Mouse (Mus musculus) intestine, postnatal 0 days (tissue): ENCODE measurements at regions not wholly inside any gene's neighbourhood (a gene's known extent, or its start where the extent isn't known, plus 50 kb on each side); places are given as distances from the start of the nearest gene placed in this dataset.

Experiments used
- ATAC-seq: fragments of 200-750 bp; cut with Nextera tagmentation; 2 replicates; pipeline ENCODE4 v1.8.0; 2017; ENCODE audit warnings: mild to moderate bottlenecking, moderate TSS enrichment, moderate library complexity
- H3K27ac ChIP-seq: fragments of 300-500 bp; sonication (generic); 2 replicates; pipeline ENCODE4 v1.5.1; 2014; ENCODE audit warnings: mild to moderate bottlenecking, low read depth, low read length, moderate library complexity
- H3K27me3 ChIP-seq: fragments of 300-500 bp; sonication (generic); replicated peaks from 2 replicates; pipeline ENCODE4 v1.6.1; 2014; ENCODE audit warnings: low read length, mixed read lengths; ENCODE audit not compliant: control insufficient read depth, insufficient read depth
- H3K36me3 ChIP-seq: fragments of 300-500 bp; sonication (generic); 2 replicates; pipeline ENCODE4 v1.6.1; 2014; ENCODE audit warnings: mild to moderate bottlenecking, moderate library complexity; ENCODE audit not compliant: control insufficient read depth, insufficient read depth
- H3K4me1 ChIP-seq: fragments of 300-500 bp; sonication (generic); replicated peaks from 2 replicates; pipeline ENCODE4 v1.6.1; 2014; ENCODE audit warnings: antibody characterized with exemption, low read length, mixed read lengths; ENCODE audit not compliant: control insufficient read depth, insufficient read depth
- H3K4me2 ChIP-seq: fragments of 300-500 bp; sonication (generic); replicated peaks from 2 replicates; pipeline ENCODE4 v1.6.1; 2014; ENCODE audit warnings: low read depth, mild to moderate bottlenecking, moderate library complexity
- H3K4me3 ChIP-seq: fragments of 300-500 bp; sonication (generic); 2 replicates; pipeline ENCODE4 v1.5.1; 2014; ENCODE audit warnings: low read depth, low read length
- H3K9ac ChIP-seq: fragments of 300-500 bp; sonication (generic); 2 replicates; pipeline ENCODE4 v1.6.1; 2014; ENCODE audit warnings: mild to moderate bottlenecking, low read depth, low read length
- H3K9me3 ChIP-seq: fragments of 300-500 bp; sonication (generic); 2 replicates; pipeline ENCODE4 v1.6.1; 2016; ENCODE audit warnings: mixed run types; ENCODE audit not compliant: control insufficient read depth
- CTCF ChIP-seq: sonication (generic); IDR thresholded peaks from 2 replicates; pipeline ENCODE4 v1.5.1; 2016; ENCODE audit warnings: low read depth, mild to moderate bottlenecking, control low read depth, antibody characterized with exemption, moderate library complexity
- WGBS: fragments of 180-500 bp; shearing (Covaris S2); extraction: QIAGEN DNeasy Blood & Tissue Kit; methylation state at CpG from one replicate; pipeline ENCODE4 v1.1.7; 2014; 5-methylcytosine and 5-hydroxymethylcytosine counted together

DNA sequence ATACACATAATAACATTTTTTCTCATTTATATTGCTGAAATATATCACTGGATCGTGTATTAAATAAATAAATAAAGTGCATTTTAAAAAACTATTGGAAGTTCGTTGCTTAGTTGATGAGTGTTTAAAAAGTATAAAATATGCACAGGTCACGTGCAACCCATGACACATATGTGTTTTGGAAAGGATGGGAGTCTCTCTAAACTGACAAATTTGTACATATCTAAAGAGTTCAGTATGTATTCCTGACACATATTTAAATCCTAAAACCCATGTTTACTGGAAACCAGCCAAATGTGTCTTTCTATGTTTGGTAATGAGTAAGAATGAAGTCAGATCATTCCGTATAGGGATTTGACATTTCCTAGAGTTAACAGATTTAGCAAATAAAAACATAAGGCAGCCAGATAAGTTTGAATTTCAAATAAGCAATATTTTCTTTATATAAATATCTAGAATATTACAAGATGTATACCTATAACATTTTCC lies 286.0 kb upstream of the Crim1 start:
- WGBS, result 77% methylated on average over 4 of the region's 4 CpGs
- TF ChIP-seq CTCF, result no peak
- no peak overlapping the region for H3K4me3 ChIP-seq
- no peak overlapping the region for H3K27ac ChIP-seq
- H3K9me3 ChIP-seq, result no peaks in the 10 kb centered on the region
- H3K9ac ChIP-seq, result no peak overlapping the region
- no peak for ATAC-seq
- H3K27me3 ChIP-seq, result no peaks in the 10 kb centered on the region
- no peaks in the 10 kb centered on the region for H3K4me1 ChIP-seq
- no peak overlapping the region for H3K4me2 ChIP-seq
- no peaks in the 10 kb centered on the region for H3K36me3 ChIP-seq

DNA sequence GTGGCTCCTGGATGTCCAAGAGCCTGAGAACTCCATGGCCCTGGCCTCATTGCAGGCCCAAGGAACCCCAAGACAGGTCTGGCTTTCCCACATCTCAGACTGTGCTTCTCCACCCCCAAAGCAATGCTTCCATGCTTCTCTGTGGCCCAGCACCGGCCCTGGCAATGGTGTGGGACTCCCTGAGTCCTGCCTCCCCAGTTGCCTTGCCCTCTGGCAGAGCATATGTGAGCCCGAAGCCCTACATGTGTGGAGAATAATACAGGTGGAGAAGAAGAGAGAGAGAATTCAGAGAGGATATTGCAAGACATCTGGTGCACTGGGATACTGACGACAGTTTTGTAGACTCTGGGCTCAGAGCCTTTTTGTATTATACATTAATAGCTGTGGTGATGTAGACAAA lies 269.8 kb upstream of the Crim1 start:
- no peaks in the 10 kb centered on the region for H3K9me3 ChIP-seq
- H3K36me3 ChIP-seq, result no peaks in the 10 kb centered on the region
- H3K4me3 ChIP-seq, result no peak overlapping the region
- no peak for ATAC-seq
- no peak overlapping the region for H3K4me2 ChIP-seq
- WGBS, result 90% methylated on average over 3 of the region's 3 CpGs
- H3K4me1 ChIP-seq, result no peaks in the 10 kb centered on the region
- H3K27me3 ChIP-seq, result no peaks in the 10 kb centered on the region
- no peak overlapping the region for H3K27ac ChIP-seq
- H3K9ac ChIP-seq, result no peak overlapping the region
- no peak for TF ChIP-seq CTCF

DNA sequence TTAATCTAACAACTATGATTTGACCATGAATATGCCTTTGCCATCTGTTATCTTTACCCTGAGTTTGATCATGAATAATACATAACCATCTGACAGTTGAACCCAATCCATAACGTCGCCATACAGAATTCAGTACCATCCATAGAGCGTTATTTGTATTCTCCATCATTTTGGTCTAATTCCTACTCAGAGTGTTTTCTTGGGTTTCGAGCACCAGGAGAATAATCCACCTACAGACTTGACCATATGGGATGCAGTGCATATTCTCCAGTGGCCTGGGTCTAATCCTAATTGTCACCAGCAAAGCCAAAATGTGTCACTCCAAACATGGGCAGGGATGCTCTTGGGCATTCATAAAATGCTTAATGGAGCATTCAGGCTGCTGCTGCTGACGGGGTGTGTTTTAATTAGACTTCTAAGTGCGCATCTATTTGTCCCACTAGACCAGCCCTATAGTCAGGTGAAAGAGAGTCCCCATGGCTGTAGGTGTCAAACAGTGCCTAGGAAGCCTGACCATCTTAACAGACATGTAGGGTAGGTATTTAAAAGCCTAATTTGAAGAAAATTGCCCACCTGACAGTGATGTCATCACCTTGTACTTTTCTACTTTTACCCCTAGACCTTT lies 269.0 kb upstream of the Crim1 start:
- TF ChIP-seq CTCF, result no peak
- 89% methylated on average over 6 of the region's 6 CpGs for WGBS
- H3K4me3 ChIP-seq, result no peak overlapping the region
- no peaks in the 10 kb centered on the region for H3K27me3 ChIP-seq
- H3K9ac ChIP-seq, result no peak overlapping the region
- no peak for ATAC-seq
- H3K9me3 ChIP-seq, result no peaks in the 10 kb centered on the region
- no peaks in the 10 kb centered on the region for H3K4me1 ChIP-seq
- no peak overlapping the region for H3K27ac ChIP-seq
- H3K36me3 ChIP-seq, result no peaks in the 10 kb centered on the region
- H3K4me2 ChIP-seq, result no peak overlapping the region

DNA sequence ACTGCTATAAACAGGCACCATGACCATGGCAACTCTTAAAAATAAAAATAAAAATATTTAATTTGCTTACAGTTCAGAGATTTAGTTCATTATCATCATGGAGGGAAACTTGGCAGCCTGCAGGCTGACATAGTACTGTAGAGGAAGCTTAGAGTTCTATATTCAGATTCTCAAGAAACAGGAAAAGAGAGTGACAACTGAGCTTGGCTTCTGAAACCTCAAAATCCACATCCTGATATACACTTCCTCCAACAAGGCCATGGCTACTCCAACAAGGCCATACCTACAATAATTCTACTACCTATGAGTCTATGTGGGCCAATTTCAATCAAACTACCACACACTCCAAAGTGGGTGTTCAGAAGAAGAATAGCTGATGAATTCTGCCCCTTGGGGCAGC lies 266.9 kb upstream of the Crim1 start:
- no peaks in the 10 kb centered on the region for H3K36me3 ChIP-seq
- no peak for ATAC-seq
- no peaks in the 10 kb centered on the region for H3K4me1 ChIP-seq
- H3K27ac ChIP-seq, result no peak overlapping the region
- no peaks in the 10 kb centered on the region for H3K27me3 ChIP-seq
- H3K4me2 ChIP-seq, result no peak overlapping the region
- no peak overlapping the region for H3K4me3 ChIP-seq
- no peak for TF ChIP-seq CTCF
- H3K9me3 ChIP-seq, result no peaks in the 10 kb centered on the region
- no peak overlapping the region for H3K9ac ChIP-seq

DNA sequence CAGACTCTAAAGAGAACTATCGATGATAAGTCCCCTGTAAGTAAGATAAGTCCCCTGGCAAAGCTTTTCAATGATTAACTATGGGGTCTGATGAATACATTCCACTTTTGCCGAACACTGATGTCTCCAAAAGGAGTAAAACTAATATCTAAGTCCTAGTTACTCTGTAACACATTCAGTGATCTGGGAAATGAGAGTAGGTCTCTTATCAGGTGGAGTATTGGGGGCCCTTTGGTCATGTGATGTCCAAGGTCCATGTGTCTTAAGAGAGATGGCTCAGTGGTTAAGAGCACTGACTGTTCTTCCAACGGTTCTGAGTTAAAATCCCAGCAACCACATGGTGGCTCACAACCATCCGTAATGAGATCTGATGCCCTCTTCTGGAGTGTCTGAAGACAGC lies 242.0 kb upstream of the Crim1 start:
- H3K4me1 ChIP-seq, result no peaks in the 10 kb centered on the region
- no peak overlapping the region for H3K4me2 ChIP-seq
- no peak overlapping the region for H3K27ac ChIP-seq
- no peak overlapping the region for H3K9ac ChIP-seq
- WGBS, result 50% methylated on average over 4 of the region's 4 CpGs
- no peaks in the 10 kb centered on the region for H3K9me3 ChIP-seq
- peak; percentile 43; the same call in 1 of the 2 replicates for ATAC-seq
- TF ChIP-seq CTCF, result no peak
- H3K4me3 ChIP-seq, result no peak overlapping the region
- no peaks in the 10 kb centered on the region for H3K36me3 ChIP-seq
- H3K27me3 ChIP-seq, result no peaks in the 10 kb centered on the region

DNA sequence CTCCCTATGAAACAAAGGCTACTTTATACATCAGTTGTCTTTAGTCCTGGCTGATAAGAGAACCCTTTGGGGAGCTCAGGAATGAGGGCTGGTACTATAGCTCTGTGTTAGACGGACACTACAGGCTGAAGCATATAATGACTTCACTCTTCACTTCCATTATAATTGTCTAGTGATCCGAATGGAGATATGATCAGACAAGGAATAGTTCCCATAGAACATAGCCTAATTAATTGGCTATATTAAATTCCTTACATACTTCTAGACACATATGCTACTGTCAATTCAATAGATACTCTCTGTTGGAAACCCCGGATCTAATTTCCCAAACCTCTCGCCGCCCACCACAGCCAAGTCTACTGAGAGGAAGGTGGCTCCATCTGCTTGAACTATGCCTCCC lies 238.8 kb upstream of the Crim1 start:
- ATAC-seq, result no peak
- no peaks in the 10 kb centered on the region for H3K27me3 ChIP-seq
- H3K36me3 ChIP-seq, result no peaks in the 10 kb centered on the region
- no peak overlapping the region for H3K9ac ChIP-seq
- no peaks in the 10 kb centered on the region for H3K4me1 ChIP-seq
- H3K9me3 ChIP-seq, result no peaks in the 10 kb centered on the region
- 87% methylated on average over 5 of the region's 5 CpGs for WGBS
- H3K27ac ChIP-seq, result no peak overlapping the region
- H3K4me2 ChIP-seq, result no peak overlapping the region
- TF ChIP-seq CTCF, result no peak
- no peak overlapping the region for H3K4me3 ChIP-seq

DNA sequence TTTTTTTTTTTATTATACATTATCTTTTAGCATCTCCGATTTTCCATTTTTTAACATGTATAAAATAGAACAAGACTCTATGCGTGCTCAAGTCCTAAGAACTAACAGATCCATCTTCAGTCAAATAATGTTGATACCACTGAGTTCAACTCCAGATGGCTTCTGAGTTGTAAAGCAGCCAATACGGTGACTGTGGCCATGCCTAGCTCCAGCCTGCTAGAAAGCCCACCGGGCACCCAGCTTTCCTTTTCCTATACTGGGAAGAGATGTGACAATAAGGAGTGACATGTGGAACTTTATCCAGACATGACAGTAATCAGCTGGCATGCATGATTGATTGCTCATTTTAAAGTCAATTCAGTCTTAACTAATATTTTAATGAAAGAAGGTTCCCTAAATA lies 236.7 kb upstream of the Crim1 start:
- WGBS, result 91% methylated on average over 4 of the region's 4 CpGs
- no peaks in the 10 kb centered on the region for H3K27me3 ChIP-seq
- H3K9ac ChIP-seq, result no peak overlapping the region

More for the DNA sequence above, 236.7 kb upstream of the Crim1 start:
- no peak for ATAC-seq
- H3K27ac ChIP-seq, result no peak overlapping the region
- no peaks in the 10 kb centered on the region for H3K9me3 ChIP-seq
- H3K4me3 ChIP-seq, result no peak overlapping the region
- no peak overlapping the region for H3K4me2 ChIP-seq
- H3K36me3 ChIP-seq, result no peaks in the 10 kb centered on the region
- H3K4me1 ChIP-seq, result no peaks in the 10 kb centered on the region
- no peak for TF ChIP-seq CTCF
